Mouse (Mus musculus): ENCODE data around the gene Sv2a. TPM values are rescaled to one million over a fixed set of nuclear protein-coding genes. Genes with fewer than 3 reads are reported as not detected.

Sv2a gene
- total RNA-seq, 2 experiments from 2014 or later = 0.21 to 0.39 TPM

DNA sequence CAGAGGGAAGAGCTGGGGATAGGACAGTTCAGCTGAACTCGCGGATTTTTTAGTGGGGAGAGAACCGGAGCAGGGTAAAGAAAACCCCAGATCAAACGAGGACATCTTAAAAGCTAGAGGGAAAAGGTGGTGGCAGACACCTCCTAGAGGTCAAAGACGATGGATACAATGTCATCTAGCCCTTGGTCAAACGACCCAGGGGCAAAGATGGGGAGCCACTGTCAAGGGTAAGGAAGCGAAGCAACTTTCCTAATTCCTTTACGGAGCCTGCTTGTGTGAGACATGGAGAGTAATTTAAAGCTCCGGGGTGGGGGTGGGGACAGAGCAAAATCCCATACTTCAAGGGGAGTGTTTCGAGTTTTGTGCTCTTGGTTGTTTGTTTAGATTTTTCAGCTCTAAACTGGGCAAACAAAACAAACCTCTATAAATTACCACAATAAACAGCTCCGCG lies 38.3 kb downstream of the Sv2a start:
- ATAC-seq (replicated peaks; ENCODE audit: poor library complexity, severe bottlenecking) = 0 out of 2 replicates have a peak, but pooled peaks have one; percentile 10

DNA sequence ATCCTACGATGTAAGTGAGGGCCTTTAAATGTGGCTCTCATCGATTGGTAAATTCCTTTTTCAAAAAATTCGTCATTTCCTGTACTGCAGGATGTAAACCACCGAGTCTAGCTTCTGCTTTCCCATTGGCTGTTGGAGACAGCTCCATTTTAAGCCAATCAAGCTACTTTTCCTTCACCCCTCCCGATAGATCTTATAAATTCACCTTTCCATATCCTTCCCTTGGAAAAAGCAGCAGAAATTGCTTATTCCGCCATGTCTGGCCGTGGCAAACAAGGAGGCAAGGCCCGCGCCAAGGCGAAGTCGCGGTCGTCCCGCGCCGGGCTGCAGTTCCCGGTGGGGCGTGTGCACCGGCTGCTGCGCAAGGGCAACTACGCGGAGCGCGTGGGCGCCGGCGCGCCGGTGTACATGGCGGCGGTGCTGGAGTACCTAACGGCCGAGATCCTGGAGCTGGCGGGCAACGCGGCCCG lies 38.7 kb downstream of the Sv2a start, which contains the start of the genes Bola1 and Hist2h2ab:
Gene Bola1, minus strand, starts transcription at position 49 of the 470 bp plus-strand sequence.
Gene Hist2h2ab, plus strand, starts transcription at position 205 of the 470 bp plus-strand sequence.
- peak; percentile 52 for ATAC-seq (replicated peaks; ENCODE audit: poor library complexity, severe bottlenecking)

DNA sequence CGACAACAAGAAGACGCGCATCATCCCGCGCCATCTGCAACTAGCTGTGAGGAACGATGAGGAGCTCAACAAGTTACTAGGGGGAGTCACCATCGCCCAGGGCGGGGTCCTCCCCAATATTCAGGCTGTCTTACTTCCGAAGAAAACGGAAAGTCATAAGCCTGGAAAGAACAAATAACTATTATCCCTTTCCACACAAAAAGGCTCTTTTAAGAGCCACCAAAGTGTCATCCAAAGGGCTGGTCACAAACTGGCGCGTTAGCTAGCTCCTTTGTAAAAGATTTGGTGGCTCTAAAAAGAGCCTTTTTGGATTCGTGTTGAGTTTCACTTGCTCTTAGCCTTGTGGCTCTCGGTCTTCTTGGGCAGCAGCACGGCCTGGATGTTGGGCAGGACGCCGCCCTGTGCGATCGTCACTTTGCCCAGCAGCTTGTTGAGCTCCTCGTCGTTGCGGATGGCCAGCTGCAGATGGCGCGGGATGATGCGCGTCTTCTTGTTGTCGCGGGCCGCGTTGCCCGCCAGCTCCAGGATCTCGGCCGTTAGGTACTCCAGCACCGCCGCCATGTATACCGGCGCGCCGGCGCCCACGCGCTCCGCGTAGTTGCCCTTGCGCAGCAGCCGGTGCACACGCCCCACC lies 39.3 kb downstream of the Sv2a start:
- ATAC-seq (replicated peaks; ENCODE audit: poor library complexity, severe bottlenecking) = peak; percentile 5; the same call in 1 of the 2 replicates

DNA sequence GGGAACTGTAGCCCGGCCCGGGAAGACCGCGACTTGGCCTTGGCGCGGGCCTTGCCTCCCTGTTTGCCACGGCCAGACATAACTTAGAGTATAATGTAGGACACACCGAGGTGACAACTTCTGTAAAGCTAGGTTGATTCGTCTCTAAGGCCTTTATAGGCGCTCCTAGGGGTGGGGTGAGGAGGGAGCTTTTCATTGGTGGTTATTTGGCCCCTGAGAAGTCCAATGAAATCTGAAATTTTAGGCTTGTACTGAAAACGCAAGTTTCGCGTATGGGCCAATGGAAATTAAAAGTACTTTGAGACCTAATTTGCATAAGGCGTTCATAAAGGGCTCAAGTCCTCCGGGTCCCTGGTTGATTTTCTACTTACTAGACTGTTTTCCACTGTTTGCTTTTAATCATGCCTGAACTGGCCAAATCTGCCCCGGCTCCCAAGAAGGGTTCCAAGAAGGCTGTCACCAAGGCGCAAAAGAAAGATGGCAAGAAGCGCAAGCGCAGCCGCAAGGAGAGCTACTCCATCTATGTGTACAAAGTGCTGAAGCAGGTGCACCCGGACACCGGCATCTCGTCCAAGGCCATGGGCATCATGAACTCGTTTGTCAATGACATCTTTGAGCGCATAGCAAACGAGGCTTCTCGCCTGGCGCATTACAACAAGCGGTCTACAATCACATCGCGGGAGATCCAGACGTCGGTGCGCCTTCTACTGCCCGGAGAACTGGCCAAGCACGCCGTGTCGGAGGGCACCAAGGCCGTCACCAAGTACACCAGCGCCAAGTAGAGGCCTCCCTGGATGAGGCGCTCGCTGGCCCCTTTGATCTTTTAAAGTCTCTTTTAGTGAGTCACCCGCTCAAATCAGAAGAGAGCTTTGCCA lies 40.1 kb downstream of the Sv2a start, which contains the start of the genes Hist2h2ac and Hist2h2be:
Gene Hist2h2ac, minus strand, starts transcription at position 116 of the 875 bp plus-strand sequence.
Gene Hist2h2be, plus strand, starts transcription at position 355 of the 875 bp plus-strand sequence.
- peak; percentile 78 for ATAC-seq (replicated peaks; ENCODE audit: poor library complexity, severe bottlenecking)

DNA sequence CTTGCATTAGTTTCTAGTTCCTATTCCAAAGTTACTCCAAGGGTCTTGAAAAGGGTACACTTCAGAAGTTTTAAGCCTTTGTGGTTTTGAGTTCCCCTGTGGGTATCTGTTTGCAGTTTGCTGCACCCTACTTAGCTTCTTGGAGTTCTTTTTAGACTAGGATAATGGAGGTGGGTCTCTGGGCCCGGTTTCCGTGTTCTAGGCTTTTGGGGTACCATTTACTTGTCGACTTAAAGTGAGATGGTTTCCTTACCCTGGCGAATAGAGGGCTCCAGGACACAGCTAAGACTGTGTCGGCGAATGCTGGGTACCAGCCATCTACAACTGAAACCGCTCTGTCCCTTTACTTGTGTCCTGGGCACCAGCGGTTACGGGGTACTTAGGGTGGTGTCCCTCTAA lies 40.7 kb downstream of the Sv2a start:
- peak; percentile 0; the same call in 1 of the 2 replicates for ATAC-seq (replicated peaks; ENCODE audit: poor library complexity, severe bottlenecking)

DNA sequence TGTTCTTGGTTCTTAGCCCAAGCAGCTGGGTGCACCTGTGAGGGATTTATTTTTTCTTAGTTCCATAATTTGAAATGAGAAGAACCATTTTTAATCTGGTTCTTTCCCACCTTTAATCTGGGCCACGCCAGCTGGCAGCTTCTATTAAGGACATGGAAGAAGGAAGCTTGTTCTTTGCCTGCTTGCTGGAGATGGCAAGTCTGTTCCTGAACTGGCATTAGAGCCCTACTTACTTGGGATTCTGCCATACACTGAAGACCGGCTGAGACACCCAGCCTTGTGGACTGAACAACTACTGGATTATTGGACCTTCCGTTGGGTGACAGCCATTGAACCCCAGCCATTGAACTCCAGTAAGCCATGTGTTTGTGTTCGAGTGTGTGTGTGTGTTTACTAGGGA lies 41.8 kb downstream of the Sv2a start:
- no peak for ATAC-seq (replicated peaks; ENCODE audit: poor library complexity, severe bottlenecking)

DNA sequence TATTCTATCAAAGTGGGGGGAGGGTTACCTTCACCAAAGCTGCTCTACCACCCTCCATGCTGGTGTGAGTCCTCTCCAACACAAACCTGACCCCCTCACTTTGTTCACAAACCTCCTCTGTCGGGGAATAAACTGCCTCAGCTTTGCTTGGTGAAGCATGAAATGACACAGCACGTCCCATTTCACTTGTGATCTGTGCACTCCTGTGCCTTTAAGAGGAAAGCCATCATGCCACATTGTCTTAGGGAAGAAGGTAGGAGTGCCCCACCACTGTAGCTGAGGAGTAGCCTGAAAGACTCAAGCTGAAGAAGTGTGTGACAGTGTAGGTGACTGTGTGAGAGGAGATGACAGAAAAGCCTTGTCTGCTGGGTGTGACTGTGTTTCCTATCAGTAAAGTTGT lies 44.5 kb downstream of the Sv2a start:
- no peak for ATAC-seq (replicated peaks; ENCODE audit: poor library complexity, severe bottlenecking)

DNA sequence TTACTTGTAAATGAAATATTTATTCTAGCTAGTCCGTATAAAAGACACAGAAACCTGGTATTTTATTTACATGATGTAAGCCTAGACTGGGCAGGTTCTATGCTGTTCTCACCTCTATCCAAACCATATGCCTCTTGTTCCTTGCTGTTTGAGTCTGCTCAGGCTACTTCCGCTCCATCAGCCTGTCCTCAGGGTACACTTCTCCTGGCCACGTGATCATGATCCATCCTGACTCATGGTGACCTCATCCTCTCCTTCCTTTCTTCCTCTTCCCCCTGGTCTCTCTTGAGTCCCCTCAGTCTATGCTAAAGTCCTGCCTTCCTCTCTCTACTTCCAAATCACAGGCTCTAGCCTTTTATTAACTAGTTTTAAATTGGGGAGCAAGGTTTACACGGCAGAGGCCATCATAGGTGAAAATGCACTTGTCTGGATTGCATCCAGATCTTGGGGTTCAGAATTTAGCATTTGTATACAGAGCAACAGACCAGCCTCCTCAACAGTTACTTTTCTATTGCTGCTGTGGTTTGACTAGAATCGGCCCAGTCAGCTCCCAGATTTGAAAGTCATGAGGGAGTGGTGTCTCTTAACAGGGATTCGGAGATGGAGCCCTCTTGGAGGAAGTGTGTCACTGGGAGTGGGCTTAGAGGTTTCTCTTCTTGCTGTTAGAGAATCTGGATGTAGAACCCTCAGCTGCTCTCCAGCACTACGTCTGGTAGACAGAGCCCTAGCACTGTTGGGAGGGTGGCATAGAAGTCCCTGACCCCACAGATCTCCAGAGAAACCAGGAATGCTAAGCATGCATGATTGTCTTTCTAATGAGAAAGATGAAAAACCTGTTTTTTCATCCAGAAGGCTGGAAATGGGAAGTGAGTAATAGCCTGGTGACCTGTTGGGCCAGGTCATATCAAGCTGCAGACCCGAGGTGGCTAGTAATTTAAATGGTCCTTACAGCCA lies 46.0 kb downstream of the Sv2a start:
- ATAC-seq (replicated peaks; ENCODE audit: poor library complexity, severe bottlenecking) = peak; percentile 87

DNA sequence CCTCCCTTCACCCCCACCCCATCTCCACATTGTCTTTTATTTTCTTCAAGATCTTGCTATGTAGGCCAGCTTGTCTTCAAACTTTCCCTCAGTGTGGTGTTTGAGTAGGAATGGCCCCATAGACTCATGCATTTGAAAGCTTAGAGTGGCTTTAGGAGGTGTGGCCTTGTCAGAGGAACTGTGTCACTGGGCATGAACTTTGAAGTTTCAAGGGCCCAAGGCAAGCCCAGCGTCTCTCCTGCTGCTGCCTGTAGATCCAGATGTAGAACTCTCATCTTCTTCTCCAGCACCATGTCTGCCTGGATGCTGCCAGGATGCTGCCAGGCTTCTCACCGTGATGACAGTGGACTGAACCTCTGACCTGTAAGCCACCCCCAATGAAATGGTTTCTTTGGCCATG lies 47.9 kb downstream of the Sv2a start:
- ATAC-seq (replicated peaks; ENCODE audit: poor library complexity, severe bottlenecking) = no peak

DNA sequence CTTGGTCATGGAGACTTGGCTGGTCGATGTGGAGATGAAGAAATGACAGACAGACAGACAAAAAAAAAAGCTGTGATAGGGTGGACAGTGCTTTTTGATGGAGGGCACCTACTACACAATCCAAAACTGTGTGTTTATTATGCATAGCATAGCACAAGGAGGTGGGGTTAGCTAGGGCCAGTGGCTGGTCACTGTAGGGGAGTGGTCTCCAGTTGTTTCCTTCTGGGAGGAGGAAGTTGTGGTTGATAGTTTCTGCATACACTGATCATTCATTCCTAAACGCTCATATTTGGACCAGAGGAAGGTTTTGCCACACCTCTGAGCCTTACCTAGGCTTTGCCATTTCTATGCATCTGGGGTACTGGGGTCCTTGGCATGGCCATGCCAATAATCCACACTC lies 49.5 kb downstream of the Sv2a start:
- ATAC-seq (replicated peaks; ENCODE audit: poor library complexity, severe bottlenecking) = peak; percentile 73

DNA sequence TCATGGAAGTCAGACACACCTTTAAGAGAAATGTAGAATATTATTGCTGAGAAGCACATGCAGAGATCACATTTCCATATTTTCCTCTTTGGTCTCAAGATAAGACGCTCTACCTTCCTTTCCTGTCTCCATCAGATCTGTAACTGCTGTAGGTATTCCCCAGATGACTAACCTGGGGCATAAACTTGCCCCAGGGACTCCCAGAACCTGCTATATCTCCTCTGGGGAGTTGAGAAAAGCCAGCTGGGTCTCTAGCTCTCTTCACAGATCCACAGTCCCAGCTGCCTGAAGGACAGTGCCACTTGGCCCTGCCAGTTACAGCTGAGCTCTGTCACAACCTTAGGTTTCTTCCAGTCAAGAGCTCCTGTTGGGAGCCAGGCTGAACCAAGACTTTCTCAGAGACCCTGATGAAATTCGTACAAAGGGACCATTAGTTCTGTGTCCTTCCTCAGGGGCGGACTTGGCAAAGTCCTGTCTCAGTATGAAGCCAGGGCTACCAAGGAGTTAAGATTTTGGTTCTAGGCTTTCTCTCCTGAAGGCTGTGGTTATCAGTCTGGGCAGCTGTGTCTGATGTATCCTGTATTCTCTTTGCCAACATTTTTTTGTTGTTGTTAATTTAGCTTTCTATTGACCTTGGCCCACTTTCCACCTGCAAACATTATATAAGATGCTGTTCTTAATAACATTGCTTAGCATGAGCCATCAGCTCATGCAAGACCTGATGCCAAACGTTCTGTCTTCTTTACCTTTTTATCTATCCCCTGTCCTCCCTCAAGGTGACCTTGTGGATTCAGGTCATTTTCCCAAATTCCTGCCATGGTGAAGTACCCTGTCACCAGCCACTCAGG lies 50.2 kb downstream of the Sv2a start:
- ATAC-seq (replicated peaks; ENCODE audit: poor library complexity, severe bottlenecking) = no peak

DNA sequence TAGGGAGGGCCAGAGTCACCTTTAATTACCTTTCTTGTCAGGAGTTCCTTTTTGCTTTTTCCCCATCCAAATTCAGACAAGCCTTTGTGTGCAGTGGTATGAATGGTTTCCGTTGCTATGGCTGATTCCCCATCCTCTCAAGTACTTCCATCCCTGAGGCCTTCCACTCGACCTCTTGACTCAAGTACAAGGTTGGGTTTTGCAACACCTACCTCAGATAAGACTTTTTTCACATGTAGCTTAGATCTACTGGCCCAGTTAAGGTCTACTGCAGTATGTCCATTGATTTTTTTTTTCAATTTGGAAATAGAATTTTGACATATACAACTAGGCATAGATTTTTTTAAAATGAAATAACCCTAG lies 50.8 kb downstream of the Sv2a start:
- ATAC-seq (replicated peaks; ENCODE audit: poor library complexity, severe bottlenecking) = no peak

DNA sequence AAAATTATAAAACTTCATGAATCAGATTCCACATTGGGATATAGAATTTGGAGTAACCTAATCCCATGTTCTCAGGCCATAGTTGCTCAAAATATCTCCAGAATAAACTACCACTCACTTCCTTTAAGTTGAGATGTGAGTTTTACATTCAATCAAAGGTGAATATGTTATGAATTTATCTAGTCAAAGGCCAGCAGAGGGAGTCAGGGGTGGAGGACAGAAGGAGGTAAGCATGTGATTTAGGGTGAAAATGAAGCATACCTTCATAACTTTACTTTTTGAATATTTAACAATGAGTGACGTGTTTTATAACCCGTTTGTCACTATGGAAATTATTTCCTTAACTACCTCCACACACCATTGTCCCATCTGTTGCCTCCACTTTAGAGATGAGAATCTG lies 54.0 kb downstream of the Sv2a start:
- ATAC-seq (replicated peaks; ENCODE audit: poor library complexity, severe bottlenecking) = no peak

DNA sequence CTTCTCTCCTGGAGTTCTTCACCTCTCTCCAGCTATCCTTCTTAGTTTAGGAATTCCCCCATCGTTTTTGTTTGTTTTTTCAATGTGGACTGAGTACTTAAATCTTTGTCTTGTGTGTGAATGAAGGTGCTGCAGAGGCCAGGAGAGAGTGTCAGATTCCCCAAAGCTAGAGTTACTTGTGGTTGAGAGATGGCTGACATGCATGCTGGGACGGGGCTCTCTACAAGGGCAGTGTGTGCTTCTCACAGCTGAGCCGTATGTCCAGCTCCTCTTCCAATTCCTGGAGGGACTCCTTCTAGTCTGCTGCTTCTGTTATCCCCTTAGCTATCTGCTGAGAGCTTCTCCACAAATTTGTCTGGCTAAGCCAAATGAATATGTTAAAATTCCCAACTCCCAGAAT lies 54.9 kb downstream of the Sv2a start:
- ATAC-seq (replicated peaks; ENCODE audit: poor library complexity, severe bottlenecking) = no peak

DNA sequence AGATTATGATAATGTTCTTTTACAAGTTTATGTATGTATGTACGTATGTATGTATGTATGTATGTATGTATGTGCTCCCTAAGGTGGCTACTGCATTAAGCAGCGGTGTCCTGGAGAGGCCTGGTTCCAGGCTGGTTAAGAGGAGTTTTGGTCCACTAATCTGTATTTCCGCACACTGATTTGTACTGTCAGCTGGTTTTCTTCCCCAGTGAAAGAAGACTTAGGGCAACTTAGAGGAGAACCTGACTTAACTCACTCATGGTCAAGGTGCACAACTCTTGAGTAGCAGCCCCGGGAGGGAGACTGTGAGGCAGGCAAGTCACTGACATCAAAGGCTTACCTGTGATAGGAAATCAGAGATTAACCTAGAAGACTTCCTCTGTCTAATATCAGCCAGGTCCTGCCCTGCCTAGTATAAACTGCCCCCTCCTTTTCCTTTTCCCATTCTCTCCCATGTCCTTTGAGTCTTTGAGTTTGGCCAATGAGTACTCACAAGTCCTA lies 55.9 kb downstream of the Sv2a start:
- no peak for ATAC-seq (replicated peaks; ENCODE audit: poor library complexity, severe bottlenecking)

DNA sequence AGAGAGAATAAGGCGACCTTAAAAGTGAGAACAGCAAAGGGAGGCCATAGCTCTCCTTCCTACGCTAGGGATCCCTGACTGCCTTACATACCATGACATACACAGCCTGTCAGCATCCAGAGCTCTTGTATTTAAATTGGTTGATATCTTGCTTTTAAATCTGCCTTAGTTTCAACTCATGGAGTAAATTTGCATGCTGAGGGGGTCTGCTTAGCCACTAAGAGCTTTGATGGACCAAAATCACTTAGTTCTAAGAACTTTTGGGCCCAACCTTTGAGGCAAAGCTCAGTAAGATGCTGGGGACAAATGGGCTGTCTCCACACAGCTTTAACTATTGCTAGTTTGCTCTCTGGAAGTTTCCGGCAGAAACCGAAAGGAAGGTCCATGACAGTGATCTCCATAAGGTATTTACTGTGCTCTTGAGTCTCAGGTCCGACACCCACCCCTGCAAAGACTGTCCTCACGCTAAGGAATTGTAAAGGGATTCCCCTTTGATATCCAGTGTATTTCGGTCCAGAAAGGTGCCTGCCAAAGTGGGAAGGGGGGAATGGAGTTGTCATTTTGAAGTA lies 56.5 kb downstream of the Sv2a start:
- no peak for ATAC-seq (replicated peaks; ENCODE audit: poor library complexity, severe bottlenecking)

DNA sequence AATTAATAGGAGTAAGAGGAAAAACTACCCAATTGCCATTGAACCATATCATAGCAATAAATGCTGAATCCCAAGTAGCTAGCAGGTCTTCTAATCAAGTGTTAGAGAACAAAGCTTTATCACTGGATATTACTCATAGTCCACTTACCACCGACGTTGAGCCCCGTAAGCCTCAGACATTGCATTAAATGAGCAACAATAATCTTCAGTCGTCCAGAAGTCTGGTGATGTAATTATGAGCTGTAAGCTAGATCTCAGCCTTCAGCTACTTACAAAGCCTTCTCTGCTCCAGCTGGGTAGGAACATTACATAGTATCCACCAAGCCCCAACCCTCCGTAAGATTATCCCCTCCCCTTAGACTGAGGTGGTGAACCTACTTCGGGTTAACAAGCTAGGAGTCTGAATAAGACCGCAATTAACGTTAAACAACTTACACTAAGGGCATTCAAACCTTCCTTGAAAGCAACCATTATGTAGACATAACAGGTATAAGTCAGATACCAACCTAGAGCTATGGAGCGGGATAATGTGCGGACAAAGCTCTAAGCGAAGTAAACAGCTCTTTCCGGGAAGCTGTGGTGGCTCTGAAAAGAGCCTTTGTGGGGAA lies 57.1 kb downstream of the Sv2a start:
- no peak for ATAC-seq (replicated peaks; ENCODE audit: poor library complexity, severe bottlenecking)

Measured in granulocyte monocyte progenitor cell, adult 5-6 weeks (primary cell).